Mouse (Mus musculus): ENCODE results near the gene Mup1. TPM values are rescaled to one million over a fixed set of nuclear protein-coding genes. Genes with fewer than 3 reads are reported as not detected.
"Not testable (repeated sequence)": the region's sequence is repeated elsewhere in the genome, so short reads cannot be mapped to it uniquely, and the experiment has no call there.

Gene Mup1
- polyA plus RNA-seq (2012; ENCODE audit: insufficient read depth, insufficient read length, missing spikeins), result not detected in 2 replicates

GRCm38 (mm10) chr4:60501860-60502259 is at the start of gene Mup1:
Gene Mup1 (minus strand): TSS chr4:60501960.
- H3K4me1 ChIP-seq (ENCODE audit: control insufficient read depth, insufficient read depth, low read length); H3K4me3 ChIP-seq (ENCODE audit: insufficient read depth, low read length); H3K27ac ChIP-seq (ENCODE audit: insufficient read depth, low read depth, low read length): not testable (repeated sequence)

Other genes with a start within 250 kb of the Mup1 start
- gene Mup9, start 80.0 kb downstream of the Mup1 start, polyA plus RNA-seq (2012; ENCODE audit: insufficient read depth, insufficient read length, missing spikeins), result not detected in 2 replicates
- not detected in 2 replicates for gene Mup10, start 80.2 kb upstream of the Mup1 start, polyA plus RNA-seq (2012; ENCODE audit: insufficient read depth, insufficient read length, missing spikeins)
- gene Mup11, start 160.5 kb upstream of the Mup1 start, polyA plus RNA-seq (2012; ENCODE audit: insufficient read depth, insufficient read length, missing spikeins), result not detected in 2 replicates
- gene Mup12, start 239.4 kb upstream of the Mup1 start, polyA plus RNA-seq (2012; ENCODE audit: insufficient read depth, insufficient read length, missing spikeins), result not detected in 2 replicates

Data from bone marrow macrophage, adult 2 months (primary cell).